Mouse (Mus musculus) embryo, embryonic 10.5 days (tissue): ENCODE data around the gene Prkar1b.

Source experiments
- DNase-seq: peaks from one replicate; pipeline ENCODE4 v3.0.0-alpha.2; 2015; ENCODE audit warnings: low spot score

Prkar1b gene

DNA sequence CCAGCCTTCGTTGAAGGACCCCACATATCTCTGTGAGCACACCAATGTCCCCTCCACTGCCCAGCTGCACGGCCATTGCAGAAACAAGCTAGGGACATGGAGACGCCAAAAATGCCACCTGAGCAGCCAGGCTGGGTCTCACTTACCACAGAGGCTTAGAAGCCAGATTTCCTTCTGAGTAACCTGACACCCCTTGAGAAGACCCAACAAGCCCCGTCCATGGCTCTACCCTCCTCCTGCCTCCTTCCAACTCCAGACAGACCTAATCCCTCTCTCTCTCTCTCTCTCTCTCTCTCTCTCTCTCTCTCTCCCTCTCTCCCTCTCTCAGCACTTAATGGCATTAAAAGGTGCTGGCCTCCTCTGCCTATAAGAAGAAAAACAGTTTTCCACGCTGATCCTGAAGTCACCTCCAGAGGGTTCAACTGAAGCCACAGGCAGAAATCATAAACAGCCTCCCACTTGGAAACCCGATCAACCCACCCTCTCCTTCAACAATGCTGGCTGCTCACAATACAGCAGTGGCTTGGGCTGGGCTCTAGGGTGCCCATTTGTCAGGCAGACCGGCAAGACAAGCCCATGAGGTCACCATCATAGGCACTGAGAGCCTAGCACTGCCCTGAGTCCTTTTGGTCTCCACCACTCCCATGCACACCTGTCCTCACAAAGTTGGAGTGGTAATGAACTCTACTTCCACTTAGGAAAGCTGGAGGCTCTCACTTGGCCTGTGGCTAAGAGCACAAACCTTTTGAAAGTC lies 82.8 kb downstream of the Prkar1b start:
- DNase-seq = no peak

DNA sequence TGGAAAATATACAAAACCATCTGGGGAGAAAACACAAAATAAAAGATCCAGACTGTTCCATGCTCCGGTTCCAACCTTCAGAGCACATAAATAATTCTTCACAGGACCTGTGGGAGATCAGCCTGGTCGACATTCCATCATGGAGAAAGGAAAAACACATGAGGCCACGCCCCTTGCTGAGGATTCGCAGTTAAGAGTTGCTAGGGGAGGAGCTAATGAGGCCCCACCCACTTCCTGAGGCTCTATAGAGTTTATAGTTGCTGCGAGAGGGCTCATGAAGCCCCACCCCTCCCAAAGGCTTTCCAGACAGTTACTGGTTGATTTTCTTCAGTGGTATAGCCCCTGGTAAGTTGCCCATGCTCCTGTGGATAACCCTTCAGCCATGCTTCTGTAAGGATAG lies 85.2 kb downstream of the Prkar1b start:
- peak; percentile 37 for DNase-seq

DNA sequence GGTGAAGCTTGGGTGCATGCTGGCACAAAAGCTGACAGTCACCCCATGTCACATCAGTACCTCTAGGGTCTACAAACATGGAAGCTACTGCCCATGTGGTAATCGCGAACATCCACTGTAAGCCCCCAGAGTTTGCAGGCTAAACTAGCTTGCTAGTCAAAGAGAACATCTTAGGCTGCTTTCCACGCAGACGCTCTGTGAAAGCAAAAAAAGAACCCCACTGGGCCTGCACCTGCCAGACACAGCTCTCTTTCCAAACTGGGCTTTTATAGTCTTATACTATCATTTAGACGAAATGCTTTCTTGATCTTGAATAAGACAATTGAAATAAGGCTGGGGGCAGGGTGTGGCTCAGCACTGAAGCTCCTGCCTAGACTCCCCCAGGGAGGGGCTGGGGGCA lies 88.1 kb downstream of the Prkar1b start:
- no peak for DNase-seq

DNA sequence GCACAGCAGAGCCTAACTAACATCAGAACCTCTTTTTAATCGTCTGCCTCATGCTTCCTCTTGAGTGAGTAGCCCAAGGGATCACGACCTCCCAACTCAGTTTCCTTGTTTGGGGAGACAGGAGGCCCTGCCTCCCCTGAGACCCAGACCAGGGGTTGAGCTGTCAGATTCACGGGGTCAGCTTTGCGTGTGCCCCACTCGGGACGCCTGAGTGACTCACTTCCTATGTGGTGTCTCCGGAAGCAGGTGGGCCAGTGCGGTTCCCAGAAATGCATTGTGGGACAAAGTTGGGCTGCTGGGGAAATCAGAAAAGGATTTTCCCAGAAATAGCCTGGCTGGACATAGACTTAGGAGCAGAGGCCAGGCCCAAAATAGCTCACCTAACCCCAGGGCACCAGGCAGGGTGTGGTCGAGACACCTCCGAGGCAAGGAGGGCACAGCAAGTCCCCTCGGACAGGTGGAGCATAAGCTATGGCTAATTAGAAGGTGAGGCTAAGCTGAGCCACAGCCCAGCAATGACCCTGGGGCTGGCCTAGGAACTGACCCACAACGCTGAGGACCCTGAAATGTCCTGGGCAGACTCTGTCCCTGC lies 89.2 kb downstream of the Prkar1b start:
- no peak for DNase-seq

DNA sequence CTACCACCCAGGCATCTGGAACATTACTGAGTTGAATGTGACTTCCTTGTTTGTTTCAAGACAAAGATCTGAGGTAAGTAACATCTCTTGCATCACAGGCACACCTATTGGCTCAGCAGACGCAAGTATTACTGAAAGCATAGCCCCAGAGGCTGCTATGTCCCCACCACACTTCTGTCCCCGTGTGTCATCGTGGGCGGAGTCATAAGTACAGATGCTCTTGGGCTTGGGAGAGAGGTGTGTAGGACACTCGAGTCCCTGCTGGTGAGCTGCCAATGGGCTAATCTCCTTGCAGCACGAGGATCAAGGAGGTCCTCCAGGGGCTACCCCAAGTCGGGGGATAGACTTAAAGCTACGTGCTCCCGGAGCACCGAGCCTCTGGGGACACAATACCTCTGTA lies 96.6 kb downstream of the Prkar1b start:
- no peak for DNase-seq

DNA sequence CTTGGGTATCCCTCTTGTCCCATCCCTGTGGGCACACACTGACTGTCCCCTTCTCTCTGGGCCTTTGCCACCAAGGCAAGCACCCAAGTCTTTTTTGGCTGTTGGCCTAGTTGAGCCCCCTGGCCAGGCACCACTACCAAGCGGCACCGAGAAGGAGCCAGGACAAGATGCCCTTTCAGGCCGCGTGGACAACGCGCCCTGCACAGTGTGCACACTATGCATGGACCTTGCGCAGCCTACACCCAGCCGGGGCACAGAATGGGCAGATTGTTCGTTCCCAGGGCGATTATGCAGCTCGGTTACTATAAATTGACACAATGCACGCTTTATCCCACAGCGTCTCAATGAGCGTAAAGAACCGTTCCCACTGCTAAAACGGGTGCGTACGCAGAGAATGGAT lies 98.5 kb downstream of the Prkar1b start:
- DNase-seq = no peak

DNA sequence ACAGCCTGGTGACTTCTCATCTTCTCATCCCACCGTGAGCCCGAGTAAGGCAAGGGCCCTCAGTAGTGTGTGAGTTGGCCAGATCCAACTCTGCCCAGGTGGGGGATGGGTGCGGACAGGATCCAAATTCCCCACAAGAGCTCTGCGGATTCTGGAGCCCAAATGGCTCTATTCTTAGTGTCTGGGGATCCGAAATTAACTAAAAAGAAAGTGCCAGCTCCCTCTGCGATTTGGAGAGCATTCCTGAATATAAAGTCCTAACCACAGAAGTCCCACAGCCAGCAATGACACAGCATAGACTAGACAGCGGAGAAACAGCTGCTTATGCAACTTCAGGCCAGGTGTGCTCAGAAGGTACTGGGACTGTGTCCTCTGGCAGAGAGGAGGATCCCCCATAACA lies 100.4 kb downstream of the Prkar1b start:
- no peak for DNase-seq

DNA sequence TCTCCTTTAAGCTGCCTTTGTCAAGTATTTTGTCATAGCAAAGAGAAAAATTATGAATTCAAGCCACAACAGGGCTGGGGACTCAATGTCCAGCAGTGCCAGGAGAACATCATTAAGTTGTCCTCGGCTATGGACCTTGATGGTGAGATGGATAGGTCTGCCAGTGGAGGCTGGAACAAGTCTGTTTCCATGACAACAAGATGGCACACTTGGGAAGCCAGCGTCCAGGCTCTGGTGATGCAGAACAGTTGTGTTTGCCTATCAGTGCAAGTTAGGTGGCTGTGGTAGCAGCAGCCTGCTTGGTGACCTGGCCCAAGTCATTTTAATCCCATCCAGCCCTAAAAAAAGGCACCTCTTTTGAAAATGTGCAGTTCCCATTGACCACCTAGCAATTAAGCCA lies 102.6 kb downstream of the Prkar1b start:
- DNase-seq = no peak

DNA sequence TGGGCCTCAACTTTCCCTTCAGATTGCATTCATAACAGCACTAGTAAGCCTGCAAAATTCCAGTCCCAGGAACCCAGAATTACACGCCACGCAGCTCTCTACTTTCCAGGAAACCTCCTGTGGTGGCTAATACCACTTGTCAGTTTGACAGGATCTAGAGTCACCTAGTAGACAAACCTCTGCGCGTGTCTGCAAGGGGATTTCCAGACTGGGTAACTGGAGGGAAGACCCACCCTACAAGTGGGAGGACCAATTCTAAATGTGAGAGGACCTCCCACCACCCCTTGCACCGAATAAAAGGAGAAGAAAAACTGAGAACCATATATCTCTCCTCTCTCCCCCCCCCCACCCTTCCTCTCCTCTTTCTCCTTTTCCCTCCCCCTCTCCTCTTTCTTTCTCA lies 103.2 kb downstream of the Prkar1b start:
- no peak for DNase-seq

DNA sequence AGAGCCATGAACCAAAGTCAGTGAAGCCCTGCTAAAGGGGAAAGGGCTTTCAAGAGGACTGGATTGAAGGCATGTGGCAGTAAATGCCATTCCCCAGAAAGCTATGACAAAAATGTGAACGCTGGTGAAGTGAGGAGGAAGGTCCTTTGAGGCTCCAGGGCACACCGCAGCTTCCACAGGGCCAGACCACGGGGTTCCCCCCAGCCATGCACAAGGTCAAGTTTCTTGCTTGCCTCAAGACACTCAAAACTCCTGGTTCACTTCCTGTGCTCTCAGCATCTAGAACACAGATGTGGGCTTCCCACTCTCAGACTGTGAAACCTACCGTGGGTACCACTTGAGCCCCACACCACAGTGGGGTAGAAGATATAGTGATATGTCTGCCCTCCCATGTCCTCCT lies 106.3 kb downstream of the Prkar1b start:
- DNase-seq = no peak

DNA sequence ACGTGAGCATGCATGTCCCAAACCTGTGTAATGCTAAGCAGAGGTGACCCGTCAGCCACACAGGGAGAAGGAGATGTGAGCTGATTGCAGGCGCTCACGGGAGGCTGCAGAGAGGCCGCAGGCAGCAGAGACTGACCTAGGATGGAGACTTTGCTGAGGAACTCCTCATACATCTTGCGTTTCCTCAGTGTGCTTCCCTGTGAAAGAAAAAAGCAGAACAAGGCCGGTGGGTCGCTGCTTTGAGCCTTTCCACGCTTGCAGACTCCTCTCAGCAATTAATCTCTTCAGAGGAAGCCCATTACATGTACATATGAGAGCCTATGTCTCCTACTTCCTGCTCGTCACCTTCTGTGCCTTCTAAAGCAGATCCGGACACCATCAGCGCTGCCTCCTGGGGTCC lies 107.5 kb downstream of the Prkar1b start:
- DNase-seq = no peak

DNA sequence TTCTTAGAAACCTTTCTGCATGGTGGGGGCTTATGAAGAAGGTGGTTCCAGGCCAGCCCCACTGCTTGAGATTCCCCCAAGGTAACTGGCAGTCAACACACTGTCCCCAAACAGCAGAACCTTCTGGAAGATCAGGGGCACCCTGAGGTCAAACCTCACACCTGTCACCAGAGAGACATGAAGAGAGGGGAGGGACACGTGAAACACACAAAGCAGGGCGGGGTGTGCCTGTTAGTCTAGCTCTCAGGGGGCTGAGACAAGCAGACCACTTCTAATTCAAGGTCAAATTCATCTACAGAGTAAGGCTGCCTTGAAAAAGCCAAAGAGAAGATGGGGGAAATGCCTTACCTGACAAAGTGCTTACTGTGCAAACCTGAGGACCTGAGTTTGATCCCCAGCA lies 114.6 kb downstream of the Prkar1b start:
- DNase-seq = no peak

DNA sequence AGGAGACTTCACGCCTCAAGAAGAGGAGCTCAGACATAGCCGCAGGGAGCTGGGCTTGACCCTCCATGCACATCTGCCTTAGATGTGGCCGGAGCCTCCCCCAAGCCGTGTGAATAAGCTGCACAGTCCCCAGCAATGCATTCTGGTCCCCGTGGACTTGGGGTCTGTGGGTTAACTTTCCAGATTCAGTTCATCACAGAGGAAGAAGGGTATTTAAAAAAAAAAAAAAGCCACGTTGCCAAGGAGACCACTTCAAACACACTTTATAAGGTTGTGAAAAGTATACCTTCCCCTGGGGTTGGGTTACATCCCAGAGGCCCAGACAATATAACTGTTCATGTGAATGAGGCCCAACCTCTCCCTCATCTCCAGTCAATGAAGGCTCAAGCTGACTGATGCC lies 115.1 kb downstream of the Prkar1b start:
- DNase-seq = peak; percentile 40

DNA sequence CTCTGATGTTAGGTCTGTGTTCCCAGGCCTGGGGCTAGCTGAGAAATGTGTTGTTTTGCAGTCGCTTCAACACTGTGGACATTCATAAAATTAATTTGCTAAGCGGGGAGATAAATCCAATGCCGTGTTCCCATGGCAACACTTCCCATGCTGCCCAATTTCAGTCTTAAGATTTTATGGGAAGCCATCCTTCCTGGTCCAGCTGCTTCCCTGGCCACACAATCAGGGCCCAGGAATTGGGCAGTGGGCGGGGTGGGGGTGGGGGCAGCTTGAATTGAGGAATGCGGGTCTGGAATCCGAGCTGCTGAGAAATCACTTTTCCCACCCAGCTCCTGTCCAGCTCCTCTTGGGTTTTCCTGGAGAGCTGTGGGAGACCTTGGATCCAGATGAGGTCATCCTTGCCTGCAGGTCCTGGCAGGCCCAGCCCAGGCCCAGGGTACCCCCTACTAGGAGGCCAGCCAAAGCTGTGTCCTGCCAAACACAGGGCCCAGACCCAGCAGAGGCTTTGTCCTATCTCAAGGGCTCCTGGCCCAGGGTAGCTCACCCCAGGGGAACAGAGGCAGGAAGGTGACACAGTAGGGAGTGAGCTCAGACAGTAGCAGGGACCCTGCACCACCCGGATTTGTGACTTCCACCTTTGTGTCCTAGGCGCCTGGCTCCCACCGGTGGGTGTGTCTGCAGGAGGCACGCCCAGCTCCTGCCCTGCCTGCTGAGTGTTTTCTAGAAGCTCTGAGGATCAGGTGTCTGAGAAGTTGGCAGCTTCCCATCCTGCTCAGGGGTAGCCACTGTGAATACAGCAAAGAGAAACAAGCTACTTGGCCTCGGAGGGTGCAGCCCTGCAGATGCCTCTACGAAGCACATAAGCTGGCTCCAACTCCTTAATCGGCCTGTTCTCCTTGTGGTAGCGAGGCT lies 116.1 kb downstream of the Prkar1b start:
- DNase-seq = peak; percentile 21

DNA sequence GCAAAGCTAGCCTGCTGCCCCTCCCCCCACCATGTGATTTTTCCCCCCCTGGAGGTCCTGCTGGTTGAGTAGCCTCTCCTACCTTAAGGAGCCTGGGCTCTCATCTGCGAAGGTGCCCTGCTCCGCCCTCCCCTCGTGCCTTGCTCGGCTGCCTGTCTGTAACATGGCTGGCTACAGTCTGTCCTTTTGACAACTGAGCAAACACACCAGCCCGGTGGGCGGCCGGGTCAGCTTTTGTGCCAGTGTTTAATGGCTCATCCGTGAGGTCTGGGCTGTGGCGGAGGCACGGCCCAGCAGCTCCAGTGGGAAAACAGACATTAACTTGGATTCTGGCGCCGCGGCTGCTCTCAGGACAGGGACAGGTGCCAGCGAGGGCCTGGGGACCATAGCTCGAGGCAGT lies 122.2 kb downstream of the Prkar1b start:
- DNase-seq = peak; percentile 33

DNA sequence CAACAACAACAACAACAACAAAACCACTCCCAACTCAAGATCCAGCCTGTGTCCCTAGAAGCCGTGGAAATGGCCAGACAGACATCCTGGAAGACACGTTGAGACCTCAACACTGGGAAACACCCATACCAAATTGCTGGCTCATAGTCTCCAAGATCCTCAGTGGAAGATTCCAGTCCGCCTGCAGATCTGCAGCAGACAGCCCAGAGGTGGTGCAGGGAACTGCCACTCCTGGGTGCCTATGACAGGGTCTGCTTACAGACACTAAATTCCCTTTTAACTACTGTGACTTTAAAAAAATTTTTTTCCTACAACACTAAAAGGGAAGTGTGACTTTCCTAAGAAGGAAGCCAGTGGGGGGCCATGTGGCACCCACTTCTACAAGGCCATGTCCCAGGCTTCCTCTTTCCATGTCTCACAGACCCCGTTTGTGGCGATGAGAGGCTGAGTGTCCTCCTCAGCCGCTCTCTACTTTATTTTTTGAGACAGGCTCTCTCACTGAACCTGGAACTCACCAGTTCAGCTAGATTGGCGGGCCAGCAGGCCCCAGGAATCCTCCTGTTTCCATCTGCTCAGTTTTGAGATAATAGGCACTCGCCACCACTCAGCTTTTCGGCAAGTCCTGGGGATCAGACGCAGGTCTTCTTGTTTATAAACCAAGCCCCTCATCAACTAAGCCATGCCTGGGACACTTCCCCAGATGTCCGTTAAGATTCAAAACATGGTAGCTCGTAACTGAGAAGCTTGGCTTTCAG lies 125.3 kb downstream of the Prkar1b start:
- DNase-seq = no peak

DNA sequence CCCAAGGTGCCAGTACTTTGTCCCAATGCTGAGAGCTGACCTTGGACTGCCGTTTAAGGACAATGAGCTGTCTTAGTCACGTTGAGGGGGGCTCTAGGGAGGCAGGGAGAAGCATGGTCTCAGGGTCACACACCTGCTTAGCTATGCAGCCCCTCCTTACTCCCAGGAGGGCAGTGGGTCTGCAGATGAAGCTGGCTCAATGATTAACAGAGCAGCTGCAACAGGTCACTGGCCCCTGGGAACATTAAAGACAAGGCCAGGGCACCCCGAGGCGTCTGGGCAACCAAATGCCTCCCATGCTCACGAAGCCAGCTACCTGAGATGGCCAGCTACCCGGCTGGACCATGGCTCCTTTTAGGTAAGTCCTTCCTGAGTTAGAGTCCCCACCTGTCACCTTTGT lies 129.2 kb downstream of the Prkar1b start:
- no peak for DNase-seq

DNA sequence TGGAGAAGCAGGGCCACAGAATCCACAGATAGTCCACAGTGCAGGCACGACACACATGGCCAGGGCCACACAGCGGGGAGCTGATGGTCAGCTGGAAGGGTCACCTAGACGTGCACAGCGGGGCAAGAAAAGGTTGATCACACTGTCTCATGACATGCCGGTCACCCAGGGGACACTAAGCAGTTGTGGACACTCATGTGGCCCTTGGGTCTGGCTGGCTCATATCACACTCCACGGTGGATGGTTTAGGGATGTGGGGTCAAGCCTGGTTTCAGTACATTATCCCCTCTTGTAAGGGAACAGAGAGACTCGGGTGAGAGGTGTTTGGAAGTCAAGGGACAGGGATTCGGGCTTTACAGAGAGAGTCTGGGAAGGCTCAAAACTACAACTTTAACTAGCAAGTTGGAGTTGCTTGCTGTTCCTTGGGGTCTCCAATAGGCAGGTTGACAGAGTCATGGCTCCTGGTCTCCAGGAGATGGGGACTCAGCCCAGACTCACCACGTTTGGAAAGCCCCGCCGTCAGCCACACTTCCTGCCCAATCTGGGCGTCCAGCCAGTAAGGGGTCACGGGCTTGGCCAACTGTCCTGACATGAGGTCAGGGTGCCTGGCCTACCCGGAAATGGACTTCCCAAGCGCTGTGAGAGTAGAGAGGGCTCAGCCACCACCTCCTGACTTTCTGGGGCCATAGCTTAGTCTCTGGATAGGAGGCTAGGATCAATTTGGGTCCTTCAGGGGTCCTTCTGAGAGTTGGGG lies 132.3 kb downstream of the Prkar1b start:
- DNase-seq = no peak

DNA sequence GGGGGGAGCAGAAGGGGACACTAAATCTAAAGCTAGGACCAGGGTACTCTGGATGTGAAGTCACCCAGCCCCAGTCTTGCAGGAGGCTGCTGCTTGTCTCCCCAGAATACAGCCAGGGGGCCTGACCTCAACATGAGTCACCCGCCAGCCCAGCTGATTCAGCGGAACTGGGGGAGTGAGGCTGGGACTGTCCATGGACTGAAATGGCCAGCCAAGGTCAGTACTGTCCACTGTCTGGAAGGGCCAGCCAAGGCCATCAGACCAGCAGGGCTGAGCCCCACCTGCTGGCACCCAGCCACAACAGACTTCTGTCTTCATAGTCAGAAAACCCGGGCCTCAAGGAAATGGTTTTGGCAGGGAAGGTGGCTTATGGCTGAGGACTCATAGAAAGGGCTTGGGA lies 134.7 kb downstream of the Prkar1b start:
- DNase-seq = no peak

DNA sequence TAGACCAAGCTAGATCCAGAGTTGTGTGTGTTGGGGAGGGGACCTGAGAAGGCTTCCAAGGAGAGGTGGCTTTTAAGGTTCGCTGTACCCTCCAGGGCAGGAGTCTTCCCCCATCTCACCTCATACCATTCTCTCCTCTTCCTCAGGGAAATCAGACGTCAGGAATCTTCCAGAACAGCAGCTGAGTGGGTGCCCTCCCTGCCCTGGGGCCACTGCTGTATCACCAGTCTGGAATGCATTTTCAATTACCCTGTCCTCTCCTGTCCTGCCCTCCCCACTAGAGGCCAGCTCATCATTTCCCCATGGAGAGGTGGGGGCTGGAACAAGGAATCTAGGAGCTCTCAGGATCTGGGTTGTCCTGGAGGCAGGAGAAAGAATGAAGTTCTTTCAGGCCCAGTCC lies 139.2 kb downstream of the Prkar1b start:
- DNase-seq = no peak

DNA sequence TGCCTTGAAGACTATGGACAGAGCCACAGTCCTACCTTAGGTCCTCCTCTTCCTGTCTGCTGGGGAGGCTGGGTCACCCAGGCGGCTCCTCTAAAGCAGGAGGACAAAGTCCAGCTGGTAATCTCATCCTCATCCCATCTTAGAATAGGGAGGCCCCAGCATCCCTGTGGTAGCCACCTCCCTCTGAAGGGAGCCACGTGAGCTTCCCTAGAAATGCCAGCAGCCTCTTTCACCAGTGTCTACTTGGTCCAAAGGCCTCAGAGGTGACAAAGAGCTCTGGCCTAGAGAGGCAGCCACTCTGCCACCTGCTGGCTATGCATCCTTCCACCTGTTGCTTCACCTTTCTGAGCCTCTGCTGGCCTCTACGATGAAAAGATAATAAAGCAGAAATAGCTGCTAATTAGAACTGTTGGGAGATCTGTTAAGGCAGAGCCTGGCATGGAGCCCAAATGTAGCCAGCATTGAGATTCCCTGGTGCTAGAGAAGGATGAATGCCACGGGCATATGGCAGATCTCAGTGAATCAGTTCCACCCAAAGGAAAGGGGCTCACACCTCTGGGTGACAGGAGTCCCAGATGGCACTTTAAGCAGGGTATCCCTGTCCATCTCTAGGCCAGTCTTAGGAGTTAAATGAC lies 142.5 kb downstream of the Prkar1b start:
- DNase-seq = no peak
